Mouse (Mus musculus): ENCODE data around the gene Phkg2.
"Not testable (repeated sequence)": the region's sequence is repeated elsewhere in the genome, so short reads cannot be mapped to it uniquely, and the experiment has no call there.

The Phkg2 gene

GRCm38 (mm10) chr7:127604256-127604655 lies 31.1 kb downstream of the Phkg2 start:
- DNase-seq = no peak

GRCm38 (mm10) chr7:127607150-127607549 lies 34.0 kb downstream of the Phkg2 start:
- DNase-seq = no peak

- no peak for DNase-seq
These were observed 37.9 kb downstream of the Phkg2 start for GRCm38 (mm10) chr7:127611011-127611410.

- peak in 1 of 2 experiments; percentile 2 for DNase-seq
These were observed 38.4 kb downstream of the Phkg2 start for GRCm38 (mm10) chr7:127611561-127611960.

- DNase-seq = peak in 1 of 2 experiments; percentile 4
These were observed 40.4 kb downstream of the Phkg2 start for GRCm38 (mm10) chr7:127613501-127613900.

GRCm38 (mm10) chr7:127614091-127614490 lies 41.0 kb downstream of the Phkg2 start:
- DNase-seq = peak in 1 of 2 experiments; percentile 12

GRCm38 (mm10) chr7:127614511-127614890 lies 41.4 kb downstream of the Phkg2 start:
- peak; percentile 41 to 45 for DNase-seq

GRCm38 (mm10) chr7:127614891-127615843 lies 42.0 kb downstream of the Phkg2 start, which contains the start of gene Zfp629:
Gene Zfp629, minus strand, starts transcription at chr7:127615797.
- peak; percentile 43 to 63 for DNase-seq

- DNase-seq = peak in 1 of 2 experiments; percentile 45
These were observed 43.2 kb downstream of the Phkg2 start for GRCm38 (mm10) chr7:127616336-127616735.

- DNase-seq = peak in 1 of 2 experiments; percentile 25
These were observed 43.7 kb downstream of the Phkg2 start for GRCm38 (mm10) chr7:127616881-127617280.

- peak; percentile 37 to 51 for DNase-seq
These were observed 44.8 kb downstream of the Phkg2 start for GRCm38 (mm10) chr7:127617962-127618361.

- not testable (repeated sequence) for DNase-seq
These were observed 45.3 kb downstream of the Phkg2 start for GRCm38 (mm10) chr7:127618402-127618801.

GRCm38 (mm10) chr7:127626039-127626438 lies 52.9 kb downstream of the Phkg2 start:
- no peak for DNase-seq

GRCm38 (mm10) chr7:127626471-127626870 lies 53.3 kb downstream of the Phkg2 start:
- DNase-seq = no peak

- no peak for DNase-seq
These were observed 55.5 kb downstream of the Phkg2 start for GRCm38 (mm10) chr7:127628646-127629045.

- DNase-seq = no peak
These were observed 58.3 kb downstream of the Phkg2 start for GRCm38 (mm10) chr7:127631416-127631815.
